Mouse (Mus musculus) heart, adult 11 months (tissue): ENCODE measurements around the gene Amotl1.
A peak's percentile ranks its signal among the peaks of the same experiment; 100 is the strongest.

Source experiments
- DNase-seq: peaks from one replicate; pipeline ENCODE4 v3.0.0; 2022

The Amotl1 gene

DNA sequence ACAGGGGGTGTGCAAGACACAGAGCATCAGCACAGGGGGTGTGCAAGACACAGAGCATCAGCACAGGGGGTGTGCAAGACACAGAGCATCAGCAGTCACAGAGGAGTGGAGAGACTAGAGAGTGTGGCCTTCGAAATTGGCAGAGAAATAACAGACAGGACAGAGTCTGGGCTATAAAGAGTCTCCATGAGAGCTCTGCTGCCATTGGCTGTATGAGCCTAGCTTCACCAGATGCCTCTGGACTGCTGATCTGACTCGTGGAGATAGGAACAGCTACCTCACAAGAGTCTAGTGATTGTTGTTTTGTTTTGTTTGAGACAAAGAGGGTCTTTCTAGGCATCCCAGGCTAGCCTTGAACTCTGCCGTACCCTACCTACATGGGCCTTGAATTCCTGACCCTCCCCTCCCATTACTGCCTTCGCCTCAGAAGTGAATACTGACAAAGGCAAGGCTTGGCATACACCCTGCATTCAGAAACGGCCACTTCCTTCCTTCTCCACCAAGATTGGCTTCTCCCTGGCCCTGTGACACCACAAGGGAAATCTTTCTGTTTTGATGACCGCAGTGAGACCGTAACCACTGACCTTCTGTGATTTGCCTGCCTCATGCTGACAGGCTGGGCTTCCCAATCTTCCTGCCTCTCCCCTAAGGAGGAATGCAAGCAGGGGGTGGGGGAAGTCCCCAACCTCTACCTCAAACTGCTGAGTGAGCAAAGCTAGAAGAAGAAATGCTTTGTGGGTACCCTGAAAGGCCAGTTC is 3.4 kb downstream of the Amotl1 start:
- peak; percentile 99 for DNase-seq

DNA sequence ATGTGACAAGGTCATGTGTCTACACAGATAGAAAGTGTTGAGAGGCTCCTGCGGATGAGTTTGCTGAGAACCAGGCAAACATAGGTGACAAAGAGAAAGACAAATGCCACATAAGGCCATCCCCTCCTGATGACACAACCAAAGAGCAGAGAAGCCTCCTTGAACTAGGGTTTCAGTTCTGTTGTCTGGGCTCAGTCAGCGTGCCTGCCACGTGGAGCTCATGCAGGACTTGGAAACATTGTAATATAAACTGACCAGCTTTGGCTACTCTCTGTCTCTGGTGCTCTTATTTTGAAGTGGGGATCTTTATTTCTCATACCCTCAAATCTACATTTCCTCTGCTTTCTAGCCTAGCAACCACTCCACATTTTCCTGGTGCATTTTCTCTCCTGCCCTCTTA is 8.6 kb downstream of the Amotl1 start:
- no peak for DNase-seq

DNA sequence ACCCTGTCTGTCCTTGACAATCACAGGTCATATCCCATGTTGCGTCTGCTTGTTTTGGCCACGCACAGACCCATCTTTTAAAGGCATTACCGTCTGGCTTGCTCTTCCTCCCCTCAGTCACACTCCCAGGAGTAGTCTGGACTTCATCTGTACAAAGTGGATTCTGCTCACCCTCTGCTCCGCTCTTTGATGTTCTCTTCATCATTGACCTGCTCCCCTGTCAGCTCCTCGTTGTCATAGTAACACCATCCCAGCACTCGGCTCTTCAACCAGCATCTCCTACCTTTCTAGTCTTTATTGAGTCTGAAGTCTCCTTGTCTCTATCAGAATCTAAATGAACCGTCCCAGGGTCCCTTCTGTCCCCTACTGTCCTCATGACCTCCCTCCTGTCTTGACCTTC is 9.3 kb downstream of the Amotl1 start:
- no peak for DNase-seq

DNA sequence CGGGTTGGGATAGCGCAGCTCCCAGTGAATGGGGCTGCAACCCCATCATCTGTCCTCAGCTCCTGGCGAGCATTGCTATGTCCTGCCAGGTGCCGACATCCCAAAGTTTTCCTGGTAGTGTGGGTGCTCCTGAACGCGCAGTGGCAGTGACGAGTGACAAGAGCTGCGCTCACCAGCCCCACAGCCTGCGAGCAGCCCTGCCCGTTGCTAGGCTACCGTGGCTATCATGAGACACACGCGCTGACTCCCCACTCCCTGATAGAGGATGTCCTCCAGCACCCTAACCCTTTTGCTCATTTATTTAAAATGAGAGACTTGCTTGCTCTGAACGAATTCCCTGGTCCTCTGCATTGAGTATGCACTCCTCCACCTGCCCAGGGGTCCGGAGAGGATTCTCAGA is 10.7 kb downstream of the Amotl1 start:
- DNase-seq = no peak

DNA sequence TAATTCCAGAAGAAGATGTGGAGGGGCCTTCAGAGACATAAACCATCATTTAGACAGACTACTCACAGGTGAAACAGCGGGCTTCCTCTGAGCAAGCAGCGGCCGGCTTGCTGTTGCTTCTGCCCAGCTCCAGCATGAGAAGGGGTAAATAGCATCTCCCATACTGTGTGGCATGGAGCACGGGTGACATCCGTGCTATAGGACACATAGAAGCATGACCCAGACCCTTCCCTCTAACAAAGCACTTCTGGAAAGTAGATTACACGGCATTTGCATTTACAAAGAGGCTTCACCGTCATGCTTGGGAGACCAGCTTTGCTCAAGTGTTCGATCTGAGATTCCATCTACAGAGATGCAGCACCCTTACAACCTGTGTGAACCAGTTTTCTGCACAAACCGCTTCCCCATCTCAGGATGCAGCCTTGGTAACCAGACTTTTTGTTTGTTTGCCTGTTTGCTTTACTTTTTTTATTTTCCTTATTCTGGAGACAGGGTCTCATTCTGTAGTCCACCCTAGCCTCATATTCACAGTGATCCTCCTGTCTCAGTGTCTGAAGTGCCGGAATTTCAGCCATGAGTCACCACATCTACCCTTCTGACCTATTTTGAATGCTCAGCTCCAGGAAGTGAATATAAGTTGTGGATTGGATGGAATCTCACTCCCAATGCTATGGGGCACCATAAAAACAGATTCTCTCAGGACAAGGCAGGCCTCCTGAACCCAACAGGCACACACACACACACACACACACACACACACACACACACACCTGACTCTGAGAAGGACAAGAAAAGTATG is 12.3 kb downstream of the Amotl1 start:
- DNase-seq = no peak

DNA sequence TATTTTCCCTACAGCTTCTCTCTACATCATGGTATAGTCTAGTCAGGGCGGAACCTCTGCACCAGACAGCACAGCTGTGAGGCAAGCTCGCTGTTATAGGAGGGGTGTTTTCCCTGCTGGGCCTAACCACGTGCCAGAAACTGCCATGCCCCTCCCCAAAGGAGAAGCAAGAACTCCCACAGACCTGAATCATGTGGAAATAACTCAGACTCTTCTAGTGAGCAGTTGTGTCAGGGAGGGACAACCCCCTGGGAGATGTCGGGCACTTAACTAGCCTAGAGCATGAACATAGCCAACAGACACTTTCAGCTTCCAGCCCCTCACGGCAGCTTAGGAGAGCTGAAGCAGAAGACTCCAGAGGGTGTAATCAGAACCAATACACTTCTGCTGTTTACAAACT is 13.1 kb downstream of the Amotl1 start:
- peak; percentile 95 for DNase-seq

GRCm38 (mm10) chr9:14627525-14627924 is 17.3 kb downstream of the Amotl1 start:
- DNase-seq = peak; percentile 94

GRCm38 (mm10) chr9:14625961-14626360 is 18.9 kb downstream of the Amotl1 start:
- DNase-seq = no peak

- DNase-seq = peak; percentile 99
Observed at GRCm38 (mm10) chr9:14625024-14625423, 19.8 kb downstream of the Amotl1 start.

DNA sequence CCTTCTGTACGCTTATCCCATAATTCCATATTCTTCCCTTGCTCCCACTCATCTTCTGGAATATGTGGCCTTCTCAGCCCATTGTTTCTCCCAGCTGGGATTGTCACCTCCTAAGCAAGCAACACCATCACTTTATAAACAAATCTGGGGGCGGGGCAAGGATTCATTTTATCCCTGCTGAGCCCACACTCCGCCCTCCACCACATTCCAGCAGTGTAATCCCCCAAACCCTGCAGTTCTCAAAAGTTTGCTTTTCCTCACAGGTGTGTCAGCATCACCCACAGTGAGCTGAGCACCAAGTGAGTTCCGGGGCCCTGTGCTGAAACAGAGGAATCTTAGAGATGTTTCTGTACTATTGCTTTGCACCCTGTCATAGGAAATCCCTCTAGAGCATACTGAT is 20.9 kb downstream of the Amotl1 start:
- DNase-seq = no peak

DNA sequence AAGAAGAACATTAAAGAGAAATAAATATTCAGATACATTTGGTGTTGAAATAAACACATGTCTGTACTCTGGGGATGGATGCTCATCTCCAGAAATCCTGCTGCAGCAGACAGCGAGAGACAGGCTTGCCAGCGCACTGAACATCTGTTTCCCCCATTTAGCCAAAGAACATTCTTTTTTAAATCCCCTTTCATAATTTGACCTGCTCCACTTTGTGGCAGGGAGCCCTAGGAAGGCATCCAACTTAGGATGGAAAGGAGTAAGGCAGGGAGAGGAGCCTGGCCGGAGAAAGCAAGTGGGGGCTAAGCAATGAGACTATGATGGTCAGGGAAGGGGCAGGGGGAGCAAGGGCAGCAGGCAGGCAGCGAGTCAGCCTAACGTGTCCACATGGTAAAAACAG is 21.6 kb downstream of the Amotl1 start:
- DNase-seq = peak; percentile 95

DNA sequence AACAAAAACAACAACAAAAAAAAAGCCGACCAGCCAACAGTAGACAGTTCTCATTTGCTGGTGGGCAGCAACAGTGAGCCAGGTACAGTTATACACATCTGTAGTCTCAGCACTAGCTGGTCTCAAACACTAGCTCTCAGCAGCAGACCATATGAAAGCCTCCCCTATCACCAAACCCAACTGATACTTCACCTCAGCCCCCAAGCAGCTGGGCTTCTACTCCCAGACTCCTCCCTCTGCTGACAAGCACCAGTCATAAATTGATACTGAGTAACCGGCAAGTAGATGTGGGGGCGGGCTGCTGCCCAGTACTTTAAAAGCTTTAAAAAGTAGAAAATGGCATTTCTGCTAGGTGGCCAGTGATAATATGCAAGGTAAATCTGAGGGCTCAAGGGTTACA is 22.0 kb downstream of the Amotl1 start:
- no peak for DNase-seq

GRCm38 (mm10) chr9:14620107-14620506 is 24.7 kb downstream of the Amotl1 start:
- DNase-seq = no peak

- DNase-seq = peak; percentile 98
Observed at GRCm38 (mm10) chr9:14614931-14615880, 29.6 kb downstream of the Amotl1 start.

DNA sequence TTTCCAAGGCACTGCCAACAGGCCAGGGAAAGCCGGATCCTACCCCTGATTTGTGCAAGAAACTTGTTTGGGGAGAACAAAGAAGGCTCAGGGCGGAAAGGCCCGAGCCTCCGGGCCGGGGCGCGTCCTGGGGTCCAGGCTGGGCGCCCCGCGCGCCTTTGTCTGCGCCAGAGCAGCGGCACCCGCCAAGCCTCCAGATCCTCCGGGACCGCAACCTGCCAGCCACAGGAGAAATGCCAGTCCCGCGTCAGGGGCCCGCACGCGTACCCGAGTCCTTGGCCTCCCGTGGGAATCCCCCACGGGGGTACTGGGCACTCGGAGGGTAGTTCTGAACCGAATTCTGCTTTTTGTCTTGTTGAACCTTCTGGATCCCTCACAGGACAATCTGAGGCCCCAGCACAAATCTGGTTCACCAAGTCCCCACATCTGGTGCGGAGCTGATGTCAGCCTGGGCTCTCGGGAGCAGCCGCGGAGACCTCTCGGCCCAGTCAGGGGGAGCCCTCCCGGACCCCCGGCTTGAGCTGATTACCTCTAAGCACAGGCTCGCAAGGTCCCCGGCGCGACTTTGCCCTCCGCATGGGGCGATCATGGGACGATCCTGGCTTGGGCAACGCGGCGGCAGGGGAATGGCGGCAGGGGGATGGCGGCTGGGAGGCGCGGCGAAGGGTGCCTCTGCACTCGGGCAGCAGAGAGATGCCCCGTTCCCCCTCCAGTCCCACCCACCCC is 30.5 kb downstream of the Amotl1 start:
- DNase-seq = peak; percentile 96

DNA sequence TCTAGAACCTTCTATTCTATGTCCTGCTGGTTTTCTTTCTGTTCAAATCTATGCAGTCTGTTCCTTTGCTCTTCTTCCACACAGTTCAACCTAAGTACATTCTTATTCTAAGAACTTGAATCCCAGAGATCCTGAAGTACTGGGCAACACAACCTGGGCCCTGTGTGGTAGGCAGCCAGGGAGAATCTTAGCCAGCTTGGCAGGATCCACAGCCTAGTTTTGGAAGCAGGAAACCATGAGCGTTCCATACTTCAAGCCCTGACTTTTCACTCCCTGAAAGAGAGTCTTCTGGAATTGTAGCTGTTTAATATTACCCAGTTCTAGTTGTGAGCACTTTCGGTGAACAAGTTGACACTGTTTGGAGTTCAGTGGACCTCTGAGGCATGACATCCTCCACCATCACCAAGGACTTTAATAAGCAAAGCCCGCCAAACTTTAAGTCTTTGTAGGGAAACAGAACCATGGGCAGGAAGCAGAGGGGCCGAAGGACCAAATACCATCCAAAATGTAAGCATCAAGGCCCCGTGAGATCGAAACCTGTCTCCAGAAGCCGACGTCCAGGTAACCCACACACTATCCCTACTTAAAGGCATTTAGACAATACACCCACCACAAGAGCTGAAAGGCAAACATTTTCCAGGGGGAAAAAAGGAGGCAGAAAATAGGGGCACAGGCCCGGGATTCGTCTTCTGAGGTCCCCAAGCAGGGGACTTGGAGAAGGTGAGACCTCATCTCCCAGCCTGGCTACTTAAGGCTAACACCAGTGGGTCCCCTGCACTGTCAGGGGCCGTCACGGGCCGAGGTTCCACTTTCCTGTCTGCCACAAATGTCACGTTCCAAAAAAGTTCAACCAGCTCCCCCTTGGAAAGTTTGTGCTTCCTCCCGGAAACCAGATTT is 31.3 kb downstream of the Amotl1 start:
- DNase-seq = no peak

DNA sequence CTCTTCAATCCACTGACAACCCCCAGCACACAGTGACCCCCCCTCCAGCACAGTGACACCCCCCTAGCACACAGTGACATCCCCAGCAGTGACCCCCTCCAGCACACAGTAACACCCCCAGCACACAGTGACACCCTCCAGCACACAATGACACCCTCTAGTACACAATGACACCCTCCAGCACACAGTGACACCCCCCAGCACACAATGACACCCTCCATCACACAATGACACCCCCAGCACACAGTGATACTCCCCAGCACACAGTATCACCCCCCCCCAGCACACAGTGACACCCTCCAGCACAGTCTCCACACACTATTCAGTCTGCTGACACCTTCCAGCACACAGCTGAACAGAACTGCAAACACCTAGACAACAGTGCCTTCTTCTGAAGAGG is 32.3 kb downstream of the Amotl1 start:
- no peak for DNase-seq

GRCm38 (mm10) chr9:14608521-14608920 is 36.3 kb downstream of the Amotl1 start:
- peak; percentile 98 for DNase-seq

DNA sequence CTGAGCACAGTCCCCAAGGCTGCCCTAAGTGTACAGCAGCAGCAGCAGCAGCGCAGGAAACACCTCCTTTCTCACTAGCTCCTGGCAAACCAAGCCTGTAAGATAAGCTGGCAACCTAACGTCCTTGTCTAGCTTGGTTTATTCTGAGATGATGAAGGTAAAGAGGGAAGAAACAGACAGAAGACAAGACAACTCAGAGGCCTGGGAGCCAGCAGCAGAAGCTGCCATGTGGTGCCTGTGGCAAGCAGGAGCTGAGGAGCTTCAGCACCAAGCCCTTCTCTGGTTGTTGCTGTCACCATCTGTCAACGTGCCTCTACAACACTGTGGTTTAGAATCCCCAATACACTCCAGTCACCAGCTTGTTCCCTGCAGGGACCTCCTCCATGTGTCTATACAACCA is 37.4 kb downstream of the Amotl1 start:
- no peak for DNase-seq

- DNase-seq = no peak
Observed at GRCm38 (mm10) chr9:14605992-14606391, 38.9 kb downstream of the Amotl1 start.

DNA sequence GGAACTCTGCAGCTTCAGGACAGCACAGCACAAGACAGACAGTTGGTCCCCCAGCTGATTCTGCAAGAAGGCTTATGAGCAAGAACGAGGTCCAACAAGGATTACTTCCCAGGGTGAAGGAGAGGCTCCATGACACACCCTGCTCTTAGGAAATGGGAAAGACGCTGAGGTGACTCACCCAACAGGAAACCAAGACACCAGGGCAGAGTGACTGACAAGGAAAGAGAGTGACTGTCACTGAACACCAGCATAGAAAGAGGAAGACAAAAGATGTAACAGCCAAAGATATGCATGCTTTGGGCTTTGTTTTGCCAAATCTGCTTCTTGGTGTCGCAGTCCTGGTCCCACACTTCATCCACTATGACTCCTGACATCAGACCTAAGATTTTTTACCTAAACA is 40.5 kb downstream of the Amotl1 start:
- no peak for DNase-seq
